Mouse (Mus musculus) lung, adult 2 months (tissue): ENCODE measurements at regions not wholly inside any gene's neighbourhood (a gene's known extent, or its start where the extent isn't known, plus 50 kb on each side); places are given as distances from the start of the nearest gene placed in this dataset.

Experiments
- CTCF ChIP-seq: fragments of 200-500 bp; IDR thresholded peaks from 2 replicates; pipeline ENCODE4 v1.5.1; 2011; ENCODE audit warnings: mild to moderate bottlenecking, low read length, control low read depth; ENCODE audit not compliant: insufficient read depth
- POLR2A ChIP-seq: fragments of 200-500 bp; IDR thresholded peaks from 2 replicates; pipeline ENCODE4 v1.6.1; 2011; ENCODE audit warnings: low read depth, mild to moderate bottlenecking, control low read depth, low read length, borderline replicate concordance; ENCODE audit errors: extremely low read depth

- TF ChIP-seq CTCF (no peak), POLR2A (no peak)
Observed at GRCm38 (mm10) chr12:19192396-19192795, 678.1 kb downstream of the 5730507C01Rik start.
